23 mouse cellular contexts compared by ENCODE assay signal in the genomic region with DNA sequence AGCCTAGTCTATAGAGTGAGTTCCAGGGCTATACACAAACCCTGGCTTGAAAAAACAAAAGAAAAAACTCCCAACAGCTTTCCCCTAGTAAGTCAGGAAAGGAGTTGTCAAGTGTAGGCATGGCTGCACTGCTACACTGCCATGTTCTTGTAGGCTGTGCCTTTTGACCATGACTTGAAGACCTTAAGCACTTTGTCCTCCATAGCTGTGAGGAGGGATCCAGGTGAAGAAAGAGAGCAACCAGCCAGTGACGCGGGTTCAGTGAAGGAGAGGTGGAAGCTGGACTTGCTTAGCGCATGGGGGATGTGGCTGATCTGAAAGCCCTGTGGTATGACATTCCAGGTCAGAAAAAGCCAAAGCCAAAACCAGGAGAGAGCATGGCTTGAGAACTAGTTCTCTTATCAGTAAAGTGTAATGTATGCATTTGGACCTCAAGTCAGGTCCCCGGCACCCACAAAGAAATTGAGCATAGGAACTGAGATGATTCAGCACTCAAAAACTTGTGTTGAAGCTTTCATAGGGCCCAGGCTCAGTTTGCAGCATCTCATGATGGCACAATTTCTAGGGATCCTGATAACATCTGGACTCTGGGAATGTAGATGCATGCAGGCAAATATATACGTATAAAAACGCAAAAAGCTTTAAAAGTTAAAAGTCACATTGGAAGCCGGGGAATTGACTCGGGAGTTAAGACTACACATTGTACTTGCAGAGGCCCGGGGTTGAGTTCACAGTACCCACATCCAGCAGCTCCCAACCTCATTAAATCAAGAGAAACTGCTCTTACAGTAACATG. TPM values are rescaled to one million over a fixed set of nuclear protein-coding genes. Genes with fewer than 3 reads are reported as not detected.
DNase-seq lines count a peak whose midpoint lies in the region; ATAC-seq and TF ChIP-seq lines count a peak whose summit lies in the region.
"Had no signal": no experiment of that assay in that cellular context is flagged by ENCODE, and none has a peak within 500 bp of the region (broad histone marks: within the 10 kb centered on the region; RNA-seq: fewer than 3 reads in every experiment).

No protein-coding gene starts in this region.

- peak overlapping the region; percentile 26; the same call in 1 of the 2 replicates for H3K27ac ChIP-seq in kidney, embryonic 16.5 days (ENCODE audit: low read length)
- H3K27ac ChIP-seq in ES-E14 (ENCODE audit: insufficient read depth, low read depth, low read length, poor library complexity, severe bottlenecking) = no peak overlapping the region
- no peak overlapping the region for H3K27ac ChIP-seq in embryonic fibroblast, embryonic 13.5 days (ENCODE audit: insufficient read depth, low read length)
- H3K27ac ChIP-seq: forebrain, embryonic 13.5 days; heart, embryonic 10.5 days; hindbrain, postnatal 0 days had no signal

- H3K4me1 ChIP-seq in kidney, embryonic 16.5 days (ENCODE audit: insufficient read depth, low read length) = peaks cover 10% of the 10 kb centered on the region
- no peaks in the 10 kb centered on the region; a peak in 1 of 4 replicates for H3K4me1 ChIP-seq in ES-E14 (ENCODE audit: control insufficient read depth in 2 of 2, insufficient read depth in 2 of 2, low read length in 2 of 2, poor library complexity in 1 of 2)
- H3K4me1 ChIP-seq in embryonic fibroblast, embryonic 13.5 days (ENCODE audit: control insufficient read depth, insufficient read depth, low read length) = peaks cover 5% of the 10 kb centered on the region

- TF ChIP-seq CTCF in embryonic fibroblast, embryonic 13.5 days (IDR thresholded peaks at IDR 0.05; ENCODE audit: borderline replicate concordance, insufficient read depth, low read length) = no peak

- no peak for DNase-seq in kidney, adult 18-20 months
- DNase-seq in 416B (ENCODE audit: low read depth) (peak; percentile 27), ES-E14 (ENCODE audit: low read depth, low spot score) (no peak)
- DNase-seq in right cerebral cortex, postnatal 14 days = no peak
- no peak for DNase-seq in lung, adult 18-20 months
- DNase-seq: adrenal gland, postnatal 36 days; cerebellum, adult 8-10 months; gastrocnemius, postnatal 25 days; midbrain, embryonic 14.5 days; thymus, adult 2 months had no signal

- no peak for ATAC-seq in kidney, embryonic 16.5 days (ENCODE audit: low FRiP score, low TSS enrichment)
- ATAC-seq: forebrain, embryonic 13.5 days had no signal

- H3K36me3 ChIP-seq in kidney, embryonic 16.5 days (ENCODE audit: insufficient read depth, low read length) = peaks cover 39% of the 10 kb centered on the region
- peaks cover 35% of the 10 kb centered on the region for H3K36me3 ChIP-seq in ES-E14 (ENCODE audit: control insufficient read depth, insufficient read depth, low read length, poor library complexity, severe bottlenecking)

- H3K27me3 ChIP-seq in kidney, embryonic 16.5 days (ENCODE audit: insufficient read depth, low read length) = no peaks in the 10 kb centered on the region
- H3K27me3 ChIP-seq: embryonic facial prominence, embryonic 13.5 days; forebrain, embryonic 13.5 days had no signal

- H3K4me2 ChIP-seq in kidney, embryonic 16.5 days (replicated peaks; ENCODE audit: low read depth, low read length) = no peak overlapping the region
- H3K4me2 ChIP-seq: embryonic facial prominence, embryonic 13.5 days; forebrain, embryonic 13.5 days had no signal

- TF ChIP-seq POLR2A in embryonic fibroblast, embryonic 13.5 days (IDR thresholded peaks at IDR 0.05; ENCODE audit: low read depth, low read length) = 0 out of 2 replicates have a peak, but pooled peaks have one; percentile 10

- no peak overlapping the region for H3K9ac ChIP-seq in kidney, embryonic 16.5 days (replicated peaks; ENCODE audit: low read length)
- H3K9ac ChIP-seq in ES-E14 (ENCODE audit: insufficient read depth, low read depth, low read length, poor library complexity, severe bottlenecking) = no peak overlapping the region
- H3K9ac ChIP-seq: embryonic facial prominence, embryonic 13.5 days; forebrain, embryonic 13.5 days had no signal

- WGBS in kidney, embryonic 16.5 days = 88% methylated on average over 9 of the region's 9 CpGs

- in situ Hi-C loops in ES-E14 (cut with MboI; ENCODE audit: low sequenced_read_pairs in 2 of 2, unreplicated experiment in 2 of 2) = loop anchor here in 1 of 2 experiments (5.0 kb wide), 1 partner anchor 81 kb away; no protein-coding TSS in a partner anchor

- no peak overlapping the region for H3K4me3 ChIP-seq in kidney, embryonic 16.5 days (ENCODE audit: low read length)
- no peak overlapping the region for H3K4me3 ChIP-seq in ES-E14 (ENCODE audit: insufficient read depth in 1 of 2, low read depth in 1 of 2, low read length in 2 of 2, poor library complexity in 1 of 2, severe bottlenecking in 1 of 2)
- H3K4me3 ChIP-seq in embryonic fibroblast, embryonic 13.5 days (ENCODE audit: insufficient read depth, low read length) = no peak overlapping the region
- H3K4me3 ChIP-seq: embryonic facial prominence, embryonic 13.5 days; forebrain, embryonic 13.5 days; heart, embryonic 10.5 days had no signal

- H3K9me3 ChIP-seq in kidney, embryonic 16.5 days (ENCODE audit: low read length) = no peaks in the 10 kb centered on the region
- no peaks in the 10 kb centered on the region for H3K9me3 ChIP-seq in ES-E14 (ENCODE audit: control insufficient read depth, insufficient read depth, low read depth, low read length)
- H3K9me3 ChIP-seq: embryonic facial prominence, embryonic 13.5 days; forebrain, embryonic 13.5 days; heart, embryonic 10.5 days had no signal

TF ChIP-seq in ES-E14, 5 proteins besides CTCF, POLR2A, EP300 and RAD21:
- no peak for TF ChIP-seq MAFK (IDR thresholded peaks at IDR 0.05; ENCODE audit: insufficient read depth, low read depth, low read length)
- peak; percentile 25; the same call in 1 of the 2 replicates for TF ChIP-seq CHD2 (IDR thresholded peaks at IDR 0.05; ENCODE audit: low read depth, low read length)
TF ChIP-seq in ES-E14: peak in this region for 1.

RNA-seq across cellular contexts. Expression of gene Rpl26, which starts 4.5 kb away (rescaled TPM):
- 897 and 905 TPM in 2 replicates for polyA plus RNA-seq in kidney, embryonic 16.5 days (2015; fragmentation: Nextera tagmentation; extraction: Ambion mirVana)
- total RNA-seq in ES-E14 (2012; rRNA removed) = 2,753 and 2,889 TPM in 2 replicates
- polyA plus RNA-seq in embryonic fibroblast, embryonic 13.5 days (2011; ENCODE audit: insufficient read length, low read depth, missing spikeins) = 3,230 and 3,899 TPM in 2 replicates

RNA-seq across cellular contexts. Expression of gene Rnf222, which starts 17.5 kb away (rescaled TPM):
- polyA plus RNA-seq in kidney, embryonic 16.5 days (2015; fragmentation: Nextera tagmentation; extraction: Ambion mirVana) = 0.05 and 0.17 TPM in 2 replicates
- total RNA-seq in ES-E14 (2012; rRNA removed) = 0.09 TPM in 1 of 2 replicates, not detected in the other
- not detected in 2 replicates for polyA plus RNA-seq in embryonic fibroblast, embryonic 13.5 days (2011; ENCODE audit: insufficient read length, low read depth, missing spikeins)
- total RNA-seq: gastrocnemius, postnatal 25 days; hematopoietic stem cell, adult 5-6 weeks; layer of hippocampus, adult 8-10 months; megakaryocyte progenitor cell, adult 5-6 weeks had no signal
- polyA plus RNA-seq: hindbrain, postnatal 0 days; midbrain, embryonic 14.5 days; small intestine, adult 2 months had no signal

RNA-seq across cellular contexts. Expression of gene Odf4, which starts 21.0 kb away (rescaled TPM):
- polyA plus RNA-seq in kidney, embryonic 16.5 days (2015; fragmentation: Nextera tagmentation; extraction: Ambion mirVana) = not detected in 2 replicates
- total RNA-seq in ES-E14 (2012; rRNA removed) = not detected in 2 replicates
- not detected in 2 replicates for polyA plus RNA-seq in embryonic fibroblast, embryonic 13.5 days (2011; ENCODE audit: insufficient read length, low read depth, missing spikeins)
- total RNA-seq: common myeloid progenitor, adult 5-6 weeks; gastrocnemius, postnatal 25 days; hematopoietic stem cell, adult 5-6 weeks; liver, adult 2 months; megakaryocyte progenitor cell, adult 5-6 weeks had no signal
- polyA plus RNA-seq: embryonic facial prominence, embryonic 13.5 days; heart, embryonic 10.5 days; liver, adult 2 months; lung, postnatal 0 days; small intestine, adult 2 months had no signal

RNA-seq across cellular contexts. Expression of gene Ndel1, which starts 34.2 kb away (rescaled TPM):
- 90.9 and 96.3 TPM in 2 replicates for polyA plus RNA-seq in kidney, embryonic 16.5 days (2015; fragmentation: Nextera tagmentation; extraction: Ambion mirVana)
- total RNA-seq in ES-E14 (2012; rRNA removed) = 24.9 and 40.1 TPM in 2 replicates
- 107 and 122 TPM in 2 replicates for polyA plus RNA-seq in embryonic fibroblast, embryonic 13.5 days (2011; ENCODE audit: insufficient read length, low read depth, missing spikeins)

RNA-seq across cellular contexts. Expression of gene Arhgef15, which starts 51.4 kb away (rescaled TPM):
- polyA plus RNA-seq in kidney, embryonic 16.5 days (2015; fragmentation: Nextera tagmentation; extraction: Ambion mirVana) = 20.0 and 23.0 TPM in 2 replicates
- total RNA-seq in ES-E14 (2012; rRNA removed) = 2.5 and 3.1 TPM in 2 replicates
- 0.55 and 1.4 TPM in 2 replicates for polyA plus RNA-seq in embryonic fibroblast, embryonic 13.5 days (2011; ENCODE audit: insufficient read length, low read depth, missing spikeins)
